ENCODE assay signal across 28 mouse cellular contexts in the genomic region with DNA sequence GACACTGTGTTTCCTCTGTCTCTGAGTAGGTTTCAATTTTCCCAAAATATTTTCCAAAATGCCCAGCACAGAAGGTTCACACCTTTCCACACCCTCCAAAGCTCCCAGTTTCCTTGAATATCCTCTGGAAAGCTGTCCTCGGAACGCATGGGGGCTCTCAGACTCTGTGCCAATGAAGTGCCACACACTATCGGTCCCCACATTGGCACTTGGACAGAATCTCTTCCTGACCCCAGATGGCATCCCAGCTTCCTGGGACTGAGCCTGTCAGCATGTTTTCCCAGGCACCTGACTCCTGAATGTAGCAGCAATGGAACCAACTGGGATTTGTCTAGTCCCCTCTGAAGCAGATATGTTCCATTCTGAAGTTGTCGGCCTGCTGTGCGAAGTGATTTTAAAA. TPM values are rescaled to one million over a fixed set of nuclear protein-coding genes. Genes with fewer than 3 reads are reported as not detected.
DNase-seq lines count a peak whose midpoint lies in the region; ATAC-seq and TF ChIP-seq lines count a peak whose summit lies in the region.
"Had no signal": no experiment of that assay in that cellular context is flagged by ENCODE, and none has a peak within 500 bp of the region (broad histone marks: within the 10 kb centered on the region; RNA-seq: fewer than 3 reads in every experiment).

No protein-coding gene starts in this region.

- no peak overlapping the region for H3K9ac ChIP-seq in hindbrain, postnatal 0 days (replicated peaks; ENCODE audit: low read length)
- H3K9ac ChIP-seq in hindbrain, embryonic 12.5 days, result no peak overlapping the region
- H3K9ac ChIP-seq: embryonic facial prominence, embryonic 12.5 days; forebrain, embryonic 15.5 days; heart, embryonic 15.5 days; liver, embryonic 14.5 days; lung, embryonic 14.5 days; midbrain, embryonic 15.5 days; neural tube, embryonic 13.5 days had no signal

- no peaks in the 10 kb centered on the region for H3K27me3 ChIP-seq in hindbrain, postnatal 0 days (ENCODE audit: insufficient read depth, low read length)
- 0 out of 2 replicates have a peak, but pooled peaks cover 4% of the 10 kb centered on the region for H3K27me3 ChIP-seq in hindbrain, embryonic 12.5 days
- H3K27me3 ChIP-seq in cerebellum, adult 2 months (ENCODE audit: control insufficient read depth, insufficient read depth, low read length), result no peaks in the 10 kb centered on the region
- peaks cover 30% of the 10 kb centered on the region for H3K27me3 ChIP-seq in forebrain, embryonic 10.5 days (ENCODE audit: poor library complexity, severe bottlenecking)
- H3K27me3 ChIP-seq: forebrain, embryonic 15.5 days had no signal

- no peak for TF ChIP-seq CTCF in hindbrain, postnatal 0 days (IDR thresholded peaks at IDR 0.05; ENCODE audit: low read depth)
- no peak for TF ChIP-seq CTCF in cerebellum, adult 2 months (IDR thresholded peaks at IDR 0.05; ENCODE audit: borderline replicate concordance, insufficient read depth, low read depth, low read length)

- ATAC-seq in hindbrain, postnatal 0 days, result no peak
- no peak for ATAC-seq in hindbrain, embryonic 12.5 days (ENCODE audit: low FRiP score)
- ATAC-seq in cerebellum, adult (ENCODE audit: insufficient number of reproducible peaks, low FRiP score, low TSS enrichment), result peak; percentile 82
- ATAC-seq: forebrain, embryonic 15.5 days; intestine, postnatal 0 days; midbrain, embryonic 15.5 days; Patski had no signal

- 71% methylated on average over 5 of the region's 5 CpGs for WGBS in hindbrain, postnatal 0 days
- WGBS in hindbrain, embryonic 12.5 days, result 91% methylated on average over 5 of the region's 5 CpGs
- 20% methylated on average over 5 of the region's 5 CpGs for WGBS in cerebellum, adult 2 months
- 94% methylated on average over 5 of the region's 5 CpGs for WGBS in forebrain, embryonic 10.5 days

- no peak overlapping the region for H3K4me3 ChIP-seq in hindbrain, postnatal 0 days (ENCODE audit: low read length)
- no peak overlapping the region for H3K4me3 ChIP-seq in hindbrain, embryonic 12.5 days
- no peak overlapping the region for H3K4me3 ChIP-seq in cerebellum, adult 2 months (replicated peaks; ENCODE audit: insufficient read depth, low read depth, low read length)
- H3K4me3 ChIP-seq in forebrain, embryonic 10.5 days, result no peak overlapping the region
- H3K4me3 ChIP-seq: embryonic facial prominence, embryonic 12.5 days; forebrain, embryonic 15.5 days; heart, embryonic 15.5 days; hindbrain, embryonic 10.5 days; layer of hippocampus, adult 2 months; midbrain, embryonic 15.5 days; myocyte; neural tube, embryonic 13.5 days had no signal

- TF ChIP-seq POLR2A in cerebellum, adult 2 months (IDR thresholded peaks at IDR 0.05; ENCODE audit: borderline replicate concordance, insufficient read depth, low read length), result no peak

- H3K4me2 ChIP-seq in hindbrain, postnatal 0 days (ENCODE audit: low read depth, low read length), result no peak overlapping the region
- H3K4me2 ChIP-seq in hindbrain, embryonic 12.5 days (replicated peaks), result no peak overlapping the region
- H3K4me2 ChIP-seq: embryonic facial prominence, embryonic 12.5 days; forebrain, embryonic 15.5 days; heart, embryonic 15.5 days; lung, embryonic 14.5 days; midbrain, embryonic 15.5 days; neural tube, embryonic 13.5 days had no signal

- no peaks in the 10 kb centered on the region for H3K4me1 ChIP-seq in hindbrain, postnatal 0 days (ENCODE audit: insufficient read depth, low read length)
- H3K4me1 ChIP-seq in hindbrain, embryonic 12.5 days, result 0 out of 2 replicates have a peak, but pooled peaks cover 7% of the 10 kb centered on the region
- peaks cover 13% of the 10 kb centered on the region; the same call in 1 of the 2 replicates for H3K4me1 ChIP-seq in cerebellum, adult 2 months (ENCODE audit: control insufficient read depth, insufficient read depth, low read length)
- H3K4me1 ChIP-seq in forebrain, embryonic 10.5 days, result peaks cover 16% of the 10 kb centered on the region; the same call in 1 of the 2 replicates
- H3K4me1 ChIP-seq: embryonic facial prominence, embryonic 12.5 days; forebrain, embryonic 15.5 days; heart, embryonic 15.5 days; midbrain, embryonic 15.5 days; neural tube, embryonic 13.5 days had no signal

- H3K36me3 ChIP-seq in hindbrain, postnatal 0 days (ENCODE audit: insufficient read depth, low read length), result no peaks in the 10 kb centered on the region
- no peaks in the 10 kb centered on the region for H3K36me3 ChIP-seq in hindbrain, embryonic 12.5 days
- H3K36me3 ChIP-seq in forebrain, embryonic 10.5 days (replicated peaks), result no peaks in the 10 kb centered on the region
- H3K36me3 ChIP-seq: embryonic facial prominence, embryonic 12.5 days; forebrain, embryonic 15.5 days; G1E; heart, embryonic 15.5 days; hindbrain, embryonic 10.5 days; midbrain, embryonic 15.5 days; neural tube, embryonic 13.5 days had no signal

- no peaks in the 10 kb centered on the region for H3K9me3 ChIP-seq in hindbrain, postnatal 0 days (ENCODE audit: low read length)
- H3K9me3 ChIP-seq in hindbrain, embryonic 12.5 days (replicated peaks), result no peaks in the 10 kb centered on the region
- H3K9me3 ChIP-seq in forebrain, embryonic 10.5 days, result no peaks in the 10 kb centered on the region
- H3K9me3 ChIP-seq: embryonic facial prominence, embryonic 12.5 days; forebrain, embryonic 15.5 days; heart, embryonic 15.5 days; hindbrain, embryonic 10.5 days; midbrain, embryonic 15.5 days; neural tube, embryonic 13.5 days had no signal

- DNase-seq in hindbrain, postnatal 0 days (ENCODE audit: low spot score), result peak; percentile 40
- DNase-seq in cerebellum, adult 2 months, result peak; percentile 70 to 86
- peak; percentile 74 to 80 for DNase-seq in cerebellum, postnatal 25 days
- no peak for DNase-seq in forebrain, embryonic 10.5 days (ENCODE audit: extremely low spot score, low spot score)
- no peak for DNase-seq in layer of hippocampus, postnatal 14 days (ENCODE audit: low spot score in 2 of 2)
- DNase-seq: adrenal gland, adult 2 months; B cell, adult 2 months; gastrocnemius, postnatal 10 days; heart, adult 18-20 months; kidney, postnatal 25 days; lung, embryonic 14.5 days; thymus, postnatal 14 days had no signal

- H3K27ac ChIP-seq in hindbrain, postnatal 0 days, result no peak overlapping the region
- H3K27ac ChIP-seq in hindbrain, embryonic 12.5 days, result no peak overlapping the region
- H3K27ac ChIP-seq in cerebellum, adult 2 months (ENCODE audit: insufficient read depth, low read length), result no peak overlapping the region; the same call in 1 of the 2 replicates
- H3K27ac ChIP-seq in forebrain, embryonic 10.5 days, result no peak overlapping the region
- H3K27ac ChIP-seq: embryonic facial prominence, embryonic 12.5 days; forebrain, embryonic 15.5 days; heart, embryonic 15.5 days; hindbrain, embryonic 10.5 days; layer of hippocampus, adult 2 months; liver, embryonic 14.5 days; midbrain, embryonic 15.5 days; neural tube, embryonic 13.5 days had no signal

RNA-seq across cellular contexts. Expression of a gene that starts 20.8 kb away (rescaled TPM):
- 8.9 and 9.4 TPM in 2 replicates for total RNA-seq in hindbrain, postnatal 0 days (2014; rRNA removed)
- 7.2 and 7.9 TPM in 2 replicates for polyA plus RNA-seq in hindbrain, postnatal 0 days (2015; fragmentation: Nextera tagmentation; extraction: Ambion mirVana)
- 1.6 and 2.5 TPM in 2 replicates for polyA plus RNA-seq in hindbrain, embryonic 12.5 days (2016; fragmentation: Nextera tagmentation; extraction: Ambion mirVana)
- polyA plus RNA-seq in cerebellum, adult 2 months (2012; rRNA removed), result 71.1 and 72.6 TPM in 2 replicates
- polyA plus RNA-seq in forebrain, embryonic 10.5 days (2016; fragmentation: Nextera tagmentation; extraction: Ambion mirVana), result 0.88 and 1.1 TPM in 2 replicates
- 10 to 100 TPM; 82.0 to 90.5 TPM for total RNA-seq in layer of hippocampus, postnatal 14 days (2021)
- total RNA-seq: CH12.LX; megakaryocyte, adult 5-6 weeks had no signal
- polyA plus RNA-seq: G1E; liver, embryonic 14.5 days; myocyte had no signal

Comparison
In these comparisons a context has a peak if more than half of its experiments do, and no peak if none do; other contexts are left out.
1. DNase-seq: peak in hindbrain, postnatal 0 days (single experiment), cerebellum, adult 2 months (2 of 2) and cerebellum, postnatal 25 days (2 of 2); none in forebrain, embryonic 10.5 days (single experiment) and layer of hippocampus, postnatal 14 days (0 of 2).